Mouse (Mus musculus): Measurements from ENCODE around the gene Pcolce2.

DNA sequence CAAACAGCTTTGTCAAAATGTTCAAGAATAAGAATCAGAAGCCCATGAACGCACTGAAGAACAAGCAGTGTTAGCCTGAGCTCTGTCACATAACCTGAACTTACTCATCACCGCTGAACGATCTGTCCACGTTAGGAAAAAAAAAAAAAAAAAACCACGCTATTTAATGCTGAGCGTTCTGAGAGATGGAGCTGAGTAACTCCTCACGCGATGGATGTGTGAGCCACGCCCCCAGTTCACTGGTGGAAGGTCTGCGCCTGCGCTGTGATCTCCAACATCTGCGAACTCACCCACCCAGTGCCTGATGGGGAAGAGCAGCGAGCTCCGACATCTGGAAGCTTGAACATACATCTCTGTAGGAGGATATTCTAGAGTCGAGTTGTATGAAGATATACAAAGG lies 57.6 kb downstream of the Pcolce2 start:
- TF ChIP-seq POLR2A (IDR thresholded peaks at IDR 0.05; ENCODE audit: low read depth, low read length) (no peak), CTCF (IDR thresholded peaks at IDR 0.05; ENCODE audit: extremely low read depth, insufficient read length, insufficient replicate concordance, low read depth, low read length) (no peak)
